Mouse (Mus musculus): ENCODE results near the gene Eps8l1.

GRCm38 (mm10) chr7:4470275-4471178 lies 10.1 kb downstream of the Eps8l1 start:
- TF ChIP-seq CTCF (conservative IDR thresholded peaks at IDR 0.05; ENCODE audit: insufficient read depth, insufficient read length, low read depth, low read length): no peak
- TF ChIP-seq POLR2A (IDR thresholded peaks at IDR 0.05; ENCODE audit: low read depth, low read length): no peak

Measured in kidney, adult 2 months (tissue).